Mouse (Mus musculus): ENCODE results near the gene Frs2.

DNA sequence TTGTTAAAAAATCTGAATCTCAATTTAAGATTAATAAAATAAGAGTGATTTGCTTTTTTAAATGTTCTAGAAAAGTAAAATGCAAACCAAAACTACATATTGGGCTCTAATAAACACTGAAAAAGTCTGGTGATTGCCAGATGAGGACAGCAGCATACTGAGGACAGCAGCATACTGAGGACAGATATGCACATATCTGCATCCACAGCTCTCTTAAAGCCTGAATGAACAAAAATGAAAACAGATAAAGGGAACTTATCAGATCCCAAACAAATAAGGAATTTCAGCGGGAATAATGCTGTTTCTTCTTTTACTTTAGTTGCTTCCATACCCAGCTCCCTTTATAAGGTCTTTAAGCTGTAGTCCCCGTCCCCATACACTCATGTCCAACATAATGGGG is 19.6 kb downstream of the Frs2 start:
- TF ChIP-seq GATA1 (IDR thresholded peaks at IDR 0.05; ENCODE audit: borderline replicate concordance, low read length) = no peak
- TF ChIP-seq CTCF (IDR thresholded peaks at IDR 0.05; ENCODE audit: low read depth, low read length) = no peak
- TF ChIP-seq POLR2AphosphoS5 (IDR thresholded peaks at IDR 0.05; ENCODE audit: insufficient replicate concordance, low read depth, low read length) = no peak
